Mouse (Mus musculus): ENCODE measurements at regions not wholly inside any gene's neighbourhood (a gene's known extent, or its start where the extent isn't known, plus 50 kb on each side); places are given as distances from the start of the nearest gene placed in this dataset.
A peak's percentile ranks its signal among the peaks of the same experiment; 100 is the strongest.

DNA sequence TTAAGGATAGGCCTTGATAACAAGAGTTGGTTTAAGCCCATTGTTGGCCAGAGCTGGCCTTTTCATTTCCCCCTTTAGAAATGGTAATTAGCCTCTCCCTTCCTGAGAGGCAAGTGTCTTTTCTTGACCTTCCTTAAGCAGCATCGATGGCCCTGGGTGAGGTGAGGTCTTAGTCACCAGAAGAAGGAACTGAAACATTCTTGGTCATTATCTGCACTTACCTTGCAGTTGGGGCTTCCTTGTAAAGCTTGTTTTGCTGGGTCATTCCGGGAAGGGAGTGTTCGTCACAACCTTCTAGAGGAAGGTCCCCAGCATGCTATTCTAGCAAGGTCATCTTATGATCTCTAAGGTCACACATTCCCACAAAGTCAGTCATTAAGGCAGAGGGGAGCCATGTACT, 322.6 kb upstream of the Meis1 start:
- H3K4me3 ChIP-seq (ENCODE audit: low read depth, low read length), result no peak overlapping the region
- no peaks in the 10 kb centered on the region for H3K36me3 ChIP-seq (ENCODE audit: control insufficient read depth, insufficient read depth, low read length, poor library complexity, severe bottlenecking)
- H3K9ac ChIP-seq (ENCODE audit: low read depth, poor library complexity, severe bottlenecking), result no peak overlapping the region
- H3K27me3 ChIP-seq (ENCODE audit: control insufficient read depth, insufficient read depth, low read length, poor library complexity, severe bottlenecking), result no peaks in the 10 kb centered on the region
- H3K4me1 ChIP-seq (ENCODE audit: control insufficient read depth, insufficient read depth, low read length), result peaks cover 1% of the 10 kb centered on the region
- TF ChIP-seq POLR2A (IDR thresholded peaks at IDR 0.05; ENCODE audit: insufficient read depth, low read length) (no peak), EP300 (IDR thresholded peaks at IDR 0.05; ENCODE audit: insufficient read depth, low read depth, low read length) (no peak), CTCF (IDR thresholded peaks at IDR 0.05; ENCODE audit: low read depth, low read length) (no peak)
- H3K9me3 ChIP-seq (replicated peaks; ENCODE audit: control insufficient read depth, insufficient read depth, low read length, poor library complexity, severe bottlenecking), result peaks cover 45% of the 10 kb centered on the region
- H3K27ac ChIP-seq (ENCODE audit: insufficient read depth, low read length), result peak overlapping the region; percentile 61

DNA sequence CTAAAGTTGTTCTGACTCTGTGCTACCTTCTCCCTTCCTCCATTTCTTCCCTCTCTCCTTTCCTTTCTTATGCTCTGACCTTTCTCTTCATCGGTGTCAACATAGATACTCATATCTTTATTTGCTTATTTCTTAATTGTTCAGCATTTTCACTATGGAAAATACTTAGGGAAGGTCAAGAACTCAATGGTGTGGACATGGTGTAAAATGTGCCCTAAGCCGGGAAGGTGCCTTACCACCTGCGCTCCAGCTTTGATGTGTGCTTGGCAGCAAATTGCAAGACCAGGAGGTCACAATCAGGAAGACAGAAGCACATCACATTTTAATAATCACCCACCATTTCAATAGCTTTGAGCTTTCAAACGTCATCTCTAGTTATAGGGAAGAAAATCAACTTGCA, 324.0 kb upstream of the Meis1 start:
- Histone ChIP-seq H3K27me3 (ENCODE audit: control insufficient read depth, insufficient read depth, low read length, poor library complexity, severe bottlenecking) (no peaks in the 10 kb centered on the region), H3K27ac (ENCODE audit: insufficient read depth, low read length) (no peak overlapping the region), H3K9ac (ENCODE audit: low read depth, poor library complexity, severe bottlenecking) (no peak overlapping the region), H3K4me1 (ENCODE audit: control insufficient read depth, insufficient read depth, low read length) (peaks cover 1% of the 10 kb centered on the region), H3K36me3 (ENCODE audit: control insufficient read depth, insufficient read depth, low read length, poor library complexity, severe bottlenecking) (no peaks in the 10 kb centered on the region), H3K4me3 (ENCODE audit: low read depth, low read length) (no peak overlapping the region), H3K9me3 (replicated peaks; ENCODE audit: control insufficient read depth, insufficient read depth, low read length, poor library complexity, severe bottlenecking) (peaks cover 32% of the 10 kb centered on the region)
- no peak for TF ChIP-seq CTCF (IDR thresholded peaks at IDR 0.05; ENCODE audit: low read depth, low read length)

DNA sequence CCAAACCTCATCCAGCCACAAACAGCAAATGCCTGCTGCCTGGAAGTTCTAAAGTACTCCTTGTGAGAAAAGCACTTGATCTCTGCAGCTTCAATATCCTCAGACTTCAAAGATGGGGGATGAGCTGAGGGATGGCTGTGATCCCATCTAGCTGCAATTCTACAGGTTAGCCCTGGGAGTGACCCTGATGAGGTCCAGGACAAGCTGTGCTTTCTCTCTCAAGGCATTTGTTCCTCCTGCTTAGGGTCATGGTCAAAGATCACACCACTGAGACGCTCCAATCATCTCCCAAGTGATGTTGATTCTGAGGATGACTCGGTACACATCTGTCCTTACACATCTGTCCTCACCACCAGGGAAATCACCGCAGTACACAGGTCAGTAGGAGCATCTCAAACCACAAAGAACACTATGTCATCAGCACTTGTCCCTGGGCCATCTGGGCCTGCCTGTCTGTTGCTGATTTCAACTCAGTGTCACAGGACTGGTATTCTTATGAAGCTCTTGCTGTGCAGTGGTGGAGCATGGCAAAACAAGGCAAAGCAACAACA, 327.6 kb upstream of the Meis1 start:
- H3K4me3 ChIP-seq (ENCODE audit: low read depth, low read length), result no peak overlapping the region

DNA sequence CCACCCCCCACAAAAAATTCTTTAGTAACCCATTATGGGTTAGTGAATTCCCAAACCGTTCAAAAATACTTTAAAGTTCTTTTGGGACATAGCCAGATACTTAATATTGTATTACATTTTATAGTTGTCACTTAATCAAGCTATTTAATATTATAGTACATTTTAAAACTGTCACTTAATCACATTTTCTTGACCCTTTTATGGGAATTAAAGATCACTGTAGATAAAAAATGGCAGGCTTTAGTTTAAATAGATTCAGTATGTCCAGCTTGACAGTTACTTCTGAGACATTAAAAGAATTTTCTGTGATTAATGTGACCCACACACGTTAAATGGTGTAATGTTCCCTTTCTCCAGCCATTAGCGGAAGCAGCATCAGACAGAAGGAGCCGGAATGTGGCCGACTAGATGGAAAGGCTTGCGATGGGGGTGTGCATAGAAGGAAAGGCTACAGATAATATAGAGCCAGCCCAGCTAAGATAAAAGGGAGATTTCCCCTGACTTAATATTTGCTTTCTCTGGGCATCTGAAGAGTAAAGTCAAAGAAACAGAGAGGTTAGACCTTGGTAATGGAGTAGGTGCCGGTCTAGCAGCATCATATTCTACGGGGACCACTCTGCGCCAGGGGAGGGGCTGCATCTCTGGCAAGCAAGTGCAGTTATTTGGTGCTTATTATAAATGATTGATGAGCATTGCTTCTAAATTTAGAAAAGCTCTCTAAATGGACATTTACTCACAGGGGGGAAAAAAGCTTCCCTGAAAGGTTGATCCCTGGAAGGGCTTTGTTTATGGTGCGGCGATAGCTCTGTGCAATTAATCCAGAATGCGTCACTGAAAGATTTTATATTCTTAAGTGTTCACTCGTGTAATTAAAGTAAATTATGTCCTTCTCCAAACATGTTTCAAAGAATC, 331.8 kb upstream of the Meis1 start:
- H3K36me3 ChIP-seq (ENCODE audit: control insufficient read depth, insufficient read depth, low read length, poor library complexity, severe bottlenecking), result no peaks in the 10 kb centered on the region; the same call in 1 of the 2 replicates
- peaks cover 7% of the 10 kb centered on the region; the same call in 1 of the 2 replicates for H3K9me3 ChIP-seq (replicated peaks; ENCODE audit: control insufficient read depth, insufficient read depth, low read length, poor library complexity, severe bottlenecking)
- H3K27me3 ChIP-seq (ENCODE audit: control insufficient read depth, insufficient read depth, low read length, poor library complexity, severe bottlenecking), result no peaks in the 10 kb centered on the region
- H3K9ac ChIP-seq (ENCODE audit: low read depth, poor library complexity, severe bottlenecking), result no peak overlapping the region
- H3K4me1 ChIP-seq (ENCODE audit: control insufficient read depth, insufficient read depth, low read length), result peaks cover 2% of the 10 kb centered on the region
- no peak overlapping the region for H3K27ac ChIP-seq (ENCODE audit: insufficient read depth, low read length)
- TF ChIP-seq EP300 (IDR thresholded peaks at IDR 0.05; ENCODE audit: insufficient read depth, low read depth, low read length) (no peak), CTCF (IDR thresholded peaks at IDR 0.05; ENCODE audit: low read depth, low read length) (no peak)
- H3K4me3 ChIP-seq (ENCODE audit: low read depth, low read length), result no peak overlapping the region

More for the DNA sequence above, 327.6 kb upstream of the Meis1 start:
- Histone ChIP-seq H3K9me3 (replicated peaks; ENCODE audit: control insufficient read depth, insufficient read depth, low read length, poor library complexity, severe bottlenecking) (no peaks in the 10 kb centered on the region; the same call in 1 of the 2 replicates), H3K27me3 (ENCODE audit: control insufficient read depth, insufficient read depth, low read length, poor library complexity, severe bottlenecking) (no peaks in the 10 kb centered on the region), H3K36me3 (ENCODE audit: control insufficient read depth, insufficient read depth, low read length, poor library complexity, severe bottlenecking) (no peaks in the 10 kb centered on the region; the same call in 1 of the 2 replicates), H3K4me1 (ENCODE audit: control insufficient read depth, insufficient read depth, low read length) (peaks cover 4% of the 10 kb centered on the region), H3K27ac (ENCODE audit: insufficient read depth, low read length) (no peak overlapping the region), H3K9ac (ENCODE audit: low read depth, poor library complexity, severe bottlenecking) (no peak overlapping the region)
- no peak for TF ChIP-seq EP300 (IDR thresholded peaks at IDR 0.05; ENCODE audit: insufficient read depth, low read depth, low read length)
- TF ChIP-seq POLR2A (IDR thresholded peaks at IDR 0.05; ENCODE audit: insufficient read depth, low read length), result no peak
- no peak for TF ChIP-seq CTCF (IDR thresholded peaks at IDR 0.05; ENCODE audit: low read depth, low read length)

DNA sequence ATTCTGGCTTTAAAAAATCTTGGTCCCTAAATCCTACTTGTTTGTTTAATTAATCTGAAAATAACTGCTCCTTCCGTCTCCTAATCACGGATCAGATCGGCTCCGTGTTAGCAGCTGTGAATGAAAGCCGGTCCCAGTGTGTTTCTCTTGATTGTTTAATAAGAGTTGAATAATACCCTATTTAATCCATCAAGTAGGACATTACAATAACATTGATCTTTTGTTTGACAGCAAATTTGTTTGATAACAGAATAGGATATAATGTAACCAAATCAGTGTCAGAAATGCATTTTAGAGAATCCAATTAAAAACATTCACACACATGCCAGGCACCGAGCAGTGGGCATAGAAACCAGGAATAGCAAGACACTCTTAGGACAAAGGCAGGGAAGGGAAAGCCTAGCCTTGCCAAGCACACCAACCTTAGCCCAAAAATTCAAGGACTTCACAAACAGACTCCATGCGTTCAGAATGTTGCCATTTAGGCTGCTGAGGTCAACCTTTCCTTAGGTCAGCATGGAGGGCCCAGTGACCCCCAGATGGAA, 332.5 kb upstream of the Meis1 start:
- TF ChIP-seq CTCF (IDR thresholded peaks at IDR 0.05; ENCODE audit: low read depth, low read length), result no peak
- no peak for TF ChIP-seq EP300 (IDR thresholded peaks at IDR 0.05; ENCODE audit: insufficient read depth, low read depth, low read length)
- Histone ChIP-seq H3K36me3 (ENCODE audit: control insufficient read depth, insufficient read depth, low read length, poor library complexity, severe bottlenecking) (no peaks in the 10 kb centered on the region; the same call in 1 of the 2 replicates), H3K27ac (ENCODE audit: insufficient read depth, low read length) (no peak overlapping the region), H3K4me1 (ENCODE audit: control insufficient read depth, insufficient read depth, low read length) (peaks cover 2% of the 10 kb centered on the region), H3K9ac (ENCODE audit: low read depth, poor library complexity, severe bottlenecking) (no peak overlapping the region), H3K9me3 (replicated peaks; ENCODE audit: control insufficient read depth, insufficient read depth, low read length, poor library complexity, severe bottlenecking) (peaks cover 7% of the 10 kb centered on the region), H3K27me3 (ENCODE audit: control insufficient read depth, insufficient read depth, low read length, poor library complexity, severe bottlenecking) (no peaks in the 10 kb centered on the region), H3K4me3 (ENCODE audit: low read depth, low read length) (no peak overlapping the region)

DNA sequence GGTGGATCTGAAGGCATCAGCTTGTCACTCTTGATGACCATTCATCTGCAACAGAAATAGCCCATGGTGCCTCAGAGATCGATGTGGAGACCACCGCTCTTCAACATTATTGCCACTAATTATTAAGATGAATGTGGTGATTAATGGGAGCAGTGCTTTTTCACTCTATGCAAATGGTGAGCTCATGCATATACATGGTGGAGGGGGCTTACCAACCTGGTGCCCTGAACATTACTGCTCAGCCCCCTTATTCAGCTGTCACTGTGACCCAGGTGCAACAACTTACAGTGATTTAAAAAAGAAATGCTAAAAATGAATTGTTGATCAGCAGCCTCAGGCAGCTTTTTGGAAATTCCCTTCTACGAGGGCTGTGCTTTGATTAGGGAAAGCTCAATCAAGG, 334.9 kb upstream of the Meis1 start:
- Histone ChIP-seq H3K9ac (ENCODE audit: low read depth, poor library complexity, severe bottlenecking) (no peak overlapping the region), H3K27me3 (ENCODE audit: control insufficient read depth, insufficient read depth, low read length, poor library complexity, severe bottlenecking) (no peaks in the 10 kb centered on the region), H3K4me1 (ENCODE audit: control insufficient read depth, insufficient read depth, low read length) (peaks cover 2% of the 10 kb centered on the region), H3K9me3 (replicated peaks; ENCODE audit: control insufficient read depth, insufficient read depth, low read length, poor library complexity, severe bottlenecking) (peaks cover 7% of the 10 kb centered on the region), H3K4me3 (ENCODE audit: low read depth, low read length) (no peak overlapping the region), H3K27ac (ENCODE audit: insufficient read depth, low read length) (no peak overlapping the region), H3K36me3 (ENCODE audit: control insufficient read depth, insufficient read depth, low read length, poor library complexity, severe bottlenecking) (no peaks in the 10 kb centered on the region; the same call in 1 of the 2 replicates)
- TF ChIP-seq CTCF (IDR thresholded peaks at IDR 0.05; ENCODE audit: low read depth, low read length) (no peak), POLR2A (IDR thresholded peaks at IDR 0.05; ENCODE audit: insufficient read depth, low read length) (no peak), EP300 (IDR thresholded peaks at IDR 0.05; ENCODE audit: insufficient read depth, low read depth, low read length) (no peak)
